Mouse (Mus musculus) frontal cortex, postnatal 25 days (tissue): ENCODE results near the gene Scamp2.

Source experiments
- DNase-seq, 2 experiments: peaks; one replicate each; pipeline ENCODE4 v3.0.0; 2022; ENCODE audit warnings: low spot score in 2 of 2

The Scamp2 gene

GRCm38 (mm10) chr9:57594174-57594509, 33.4 kb downstream of the Scamp2 start:
- no peak for DNase-seq

- DNase-seq = no peak
Observed at GRCm38 (mm10) chr9:57597265-57597664, 36.5 kb downstream of the Scamp2 start.

GRCm38 (mm10) chr9:57597929-57598382, 37.2 kb downstream of the Scamp2 start:
- no peak for DNase-seq

GRCm38 (mm10) chr9:57598851-57599563, 38.3 kb downstream of the Scamp2 start:
- DNase-seq = no peak

- no peak for DNase-seq
Observed at GRCm38 (mm10) chr9:57600620-57601352, 40.0 kb downstream of the Scamp2 start.

- DNase-seq = no peak
Observed at GRCm38 (mm10) chr9:57601353-57601706, 40.6 kb downstream of the Scamp2 start.

GRCm38 (mm10) chr9:57602098-57602497, 41.4 kb downstream of the Scamp2 start:
- DNase-seq = no peak

- no peak for DNase-seq
Observed at GRCm38 (mm10) chr9:57604875-57605274, 44.1 kb downstream of the Scamp2 start.

GRCm38 (mm10) chr9:57605503-57605902, 44.8 kb downstream of the Scamp2 start:
- no peak for DNase-seq

GRCm38 (mm10) chr9:57606139-57606851, 45.6 kb downstream of the Scamp2 start, which contains the start of gene Cplx3:
Gene Cplx3, minus strand, starts transcription at chr9:57606281.
- DNase-seq = no peak

- no peak for DNase-seq
Observed at GRCm38 (mm10) chr9:57609803-57610202, 49.1 kb downstream of the Scamp2 start.

GRCm38 (mm10) chr9:57610359-57610826, 49.6 kb downstream of the Scamp2 start:
- no peak for DNase-seq

- no peak for DNase-seq
Observed at GRCm38 (mm10) chr9:57612587-57612986, 51.8 kb downstream of the Scamp2 start.

GRCm38 (mm10) chr9:57613975-57614374, 53.2 kb downstream of the Scamp2 start:
- no peak for DNase-seq

- no peak for DNase-seq
Observed at GRCm38 (mm10) chr9:57614786-57615185, 54.0 kb downstream of the Scamp2 start.

- DNase-seq = no peak
Observed at GRCm38 (mm10) chr9:57617556-57618169, 56.9 kb downstream of the Scamp2 start.

GRCm38 (mm10) chr9:57618854-57619253, 58.1 kb downstream of the Scamp2 start:
- no peak for DNase-seq

- DNase-seq = no peak
Observed at GRCm38 (mm10) chr9:57620674-57621073, 59.9 kb downstream of the Scamp2 start, which contains the start of gene Lman1l. Gene Lman1l, minus strand, starts transcription at chr9:57620774.

- no peak for DNase-seq
Observed at GRCm38 (mm10) chr9:57624295-57624694, 63.6 kb downstream of the Scamp2 start.

- DNase-seq = no peak
Observed at GRCm38 (mm10) chr9:57625674-57626500, 65.1 kb downstream of the Scamp2 start.

GRCm38 (mm10) chr9:57627191-57627590, 66.4 kb downstream of the Scamp2 start:
- no peak for DNase-seq
